Mouse (Mus musculus): Measurements from ENCODE around the gene Arsa.

Gene Arsa

DNA sequence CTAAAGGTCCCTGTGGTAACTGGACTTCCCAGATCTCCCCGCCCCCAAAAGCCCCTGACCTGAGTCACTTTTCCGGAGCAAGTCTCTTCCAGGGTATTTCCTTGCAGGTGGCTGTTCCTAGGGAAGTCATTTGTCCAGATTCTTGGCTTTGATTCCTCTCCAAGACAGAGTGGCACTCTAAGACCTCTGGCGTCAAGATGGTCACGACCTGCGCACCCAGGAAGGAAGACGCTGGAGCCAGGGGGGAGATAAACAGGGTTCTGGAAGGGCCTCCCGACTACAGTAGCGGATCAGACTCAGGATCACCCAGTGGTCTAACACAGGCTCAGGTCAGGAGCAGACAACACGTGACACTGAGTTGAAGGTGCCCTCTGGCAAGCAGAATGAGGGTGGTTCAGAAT, at the start of gene Arsa:
Gene Arsa (minus strand): TSS at position 335 of the 401 bp plus-strand sequence.
- CTCF ChIA-PET, result interaction anchor here (0.7 to 0.9 kb wide), 2 partner anchors 11 to 15 kb away, joined by 3 to 4 read pairs; no protein-coding TSS in a partner anchor

GRCm38 (mm10) chr15:89526776-89527325, 49.6 kb upstream of the Arsa start:
- CTCF ChIA-PET, result no interaction called here

DNA sequence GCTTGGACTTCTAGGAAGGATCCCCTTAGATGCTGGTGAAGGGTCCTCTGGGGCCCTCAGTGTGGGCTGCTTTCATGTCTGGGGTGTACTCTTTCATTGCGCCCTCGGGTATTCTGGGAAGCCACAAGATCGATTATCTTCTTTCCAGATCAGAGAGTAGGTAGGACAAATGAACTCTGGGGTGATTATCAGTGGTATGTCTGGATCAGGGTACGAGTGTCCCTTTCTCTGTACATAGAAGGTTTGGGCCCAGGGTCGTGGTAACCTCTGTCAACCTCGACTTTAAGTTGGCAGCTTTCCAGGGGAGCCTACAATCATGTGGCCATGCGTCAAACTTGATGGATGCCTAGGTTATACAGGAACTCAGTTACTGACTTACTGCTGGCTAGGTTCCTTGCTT, 48.7 kb upstream of the Arsa start:
- CTCF ChIA-PET, result no interaction called here

DNA sequence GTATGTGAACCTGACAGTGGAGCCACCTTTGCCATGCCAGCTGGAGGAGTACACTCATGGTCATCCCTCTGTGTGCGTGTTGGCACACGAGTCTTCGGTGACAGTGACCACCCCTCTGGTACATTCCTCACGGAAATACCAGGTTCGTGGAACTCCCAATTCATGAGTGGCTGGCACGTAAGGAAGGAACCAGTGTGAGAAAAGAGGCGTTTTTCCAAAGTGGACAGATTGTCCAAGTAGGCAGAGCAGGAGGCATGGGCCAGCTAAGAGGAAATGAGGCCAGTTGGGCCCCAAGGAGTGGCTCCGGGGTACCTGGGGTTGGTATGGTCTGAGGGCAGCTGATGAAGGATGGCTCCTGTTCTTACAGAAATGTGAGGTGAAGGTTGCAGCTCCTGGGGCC, 48.2 kb upstream of the Arsa start:
- CTCF ChIA-PET, result no interaction called here

- CTCF ChIA-PET, result no interaction called here
Measured at GRCm38 (mm10) chr15:89524611-89525415, 47.6 kb upstream of the Arsa start.

- CTCF ChIA-PET, result no interaction called here
Measured at GRCm38 (mm10) chr15:89524001-89524571, 46.9 kb upstream of the Arsa start.

DNA sequence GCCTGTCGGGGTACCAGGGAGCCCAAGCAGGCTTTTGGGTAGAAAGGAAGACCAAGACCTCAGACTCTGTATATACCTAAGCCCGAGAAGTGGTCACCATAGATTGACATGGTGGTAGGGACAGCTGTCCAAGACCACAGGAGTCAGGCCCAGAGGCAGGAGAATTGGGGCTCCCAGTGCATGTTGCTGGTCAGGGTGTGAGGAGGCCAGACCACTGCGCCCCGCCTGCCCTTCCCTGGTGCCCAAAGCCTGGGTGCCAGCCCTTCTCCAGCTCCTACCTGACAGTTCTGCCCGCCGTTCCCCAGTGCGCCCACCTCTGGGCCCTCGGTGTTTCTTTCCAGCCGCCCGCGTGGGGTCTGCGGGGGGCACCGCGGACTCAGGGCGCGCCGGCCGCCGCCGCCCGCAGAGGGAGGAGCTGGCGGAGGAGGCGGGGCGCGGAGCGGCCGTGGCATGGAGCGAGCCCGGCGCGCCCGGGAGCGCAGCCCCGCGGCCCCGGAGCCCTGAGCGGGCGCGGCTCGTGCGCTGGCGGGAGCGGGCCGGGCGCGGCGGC, 46.1 kb upstream of the Arsa start:
- CTCF ChIA-PET, result no interaction called here

GRCm38 (mm10) chr15:89522566-89523282, 45.5 kb upstream of the Arsa start:
- CTCF ChIA-PET, result no interaction called here

DNA sequence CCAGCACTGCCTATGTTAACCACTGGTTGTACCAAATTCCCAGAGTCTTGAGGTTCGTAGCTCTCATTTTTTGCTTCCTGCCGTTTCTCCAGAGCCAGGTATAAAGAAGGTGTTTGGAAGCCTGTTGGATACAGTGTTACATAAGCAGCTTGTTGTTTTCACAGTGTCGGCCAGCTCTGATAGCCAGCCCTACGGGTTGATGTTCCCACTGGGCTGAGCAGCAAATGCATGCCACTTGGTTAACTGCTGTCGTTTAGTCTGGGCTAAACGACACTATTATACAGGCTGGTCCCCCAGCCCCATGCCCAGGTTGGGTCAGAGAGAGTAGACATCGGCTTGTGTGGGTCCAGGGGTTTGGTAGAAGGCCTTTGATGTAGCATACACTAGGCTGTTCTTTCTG, 44.7 kb upstream of the Arsa start:
- CTCF ChIA-PET, result no interaction called here

DNA sequence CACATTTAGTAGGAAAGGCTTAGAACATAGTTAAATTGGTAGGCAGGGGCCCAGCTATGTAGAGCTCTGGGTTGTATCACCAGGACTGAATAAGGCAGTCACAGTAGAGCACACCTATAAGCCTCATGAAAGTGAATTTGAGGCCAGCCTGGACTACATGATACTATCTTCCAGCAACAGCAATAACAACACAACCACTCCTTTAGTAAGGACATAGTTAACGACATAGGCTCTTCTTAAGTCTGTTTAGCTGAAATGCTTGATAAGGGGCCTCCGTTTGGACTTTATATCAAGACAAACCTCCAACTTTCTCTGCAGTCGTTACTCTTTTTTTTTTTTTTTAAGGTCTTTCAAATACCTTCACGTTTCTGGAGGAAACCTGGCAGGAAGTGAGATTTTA, 35.5 kb upstream of the Arsa start:
- CTCF ChIA-PET, result interaction anchor here (0.6 kb wide), 1 partner anchor 16 kb away, joined by 6 read pairs; no protein-coding TSS in a partner anchor

GRCm38 (mm10) chr15:89507751-89508150, 30.5 kb upstream of the Arsa start:
- CTCF ChIA-PET, result no interaction called here

DNA sequence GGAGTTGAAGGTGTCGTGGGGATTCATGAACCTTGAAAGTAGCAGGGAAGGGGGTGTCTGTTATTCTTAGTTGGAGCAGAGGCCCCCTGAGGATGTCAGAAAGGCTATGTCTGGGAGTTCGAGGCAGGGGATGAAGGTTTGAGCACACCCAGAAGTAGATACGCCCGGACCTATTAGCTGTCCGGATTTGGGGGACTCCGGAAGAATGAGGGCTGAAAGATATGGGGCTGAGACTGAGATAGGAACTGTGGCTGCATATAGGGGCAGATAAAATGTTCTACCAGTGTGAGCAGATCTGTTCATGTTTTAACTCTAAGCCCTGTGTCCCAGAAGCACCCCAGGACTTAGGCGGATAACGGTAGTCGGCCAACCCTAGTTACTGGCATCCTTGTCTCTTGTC, 27.6 kb upstream of the Arsa start:
- CTCF ChIA-PET, result no interaction called here

DNA sequence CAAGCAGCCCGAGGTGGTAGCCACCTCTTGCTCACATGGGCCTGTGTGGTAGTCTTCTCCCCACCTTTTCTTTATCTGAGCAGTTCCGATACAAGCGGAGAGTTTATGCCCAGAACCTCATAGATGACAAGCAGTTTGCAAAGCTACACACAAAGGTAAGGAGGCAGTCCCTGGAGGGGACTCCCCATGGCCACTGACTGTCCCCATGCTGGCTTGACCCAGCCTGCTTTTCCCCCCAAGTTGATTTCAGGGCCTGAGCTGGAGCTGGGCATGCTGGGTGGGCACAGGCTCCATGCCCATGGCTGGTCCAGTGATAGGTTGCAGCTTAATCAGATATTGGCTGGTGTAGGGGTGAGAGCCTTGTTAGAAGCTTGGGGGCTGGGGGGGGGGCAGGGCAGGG, 24.1 kb upstream of the Arsa start:
- CTCF ChIA-PET, result no interaction called here

GRCm38 (mm10) chr15:89500221-89500791, 23.1 kb upstream of the Arsa start:
- CTCF ChIA-PET, result no interaction called here

- CTCF ChIA-PET, result no interaction called here
Measured at GRCm38 (mm10) chr15:89499784-89500220, 22.6 kb upstream of the Arsa start.

- CTCF ChIA-PET, result no interaction called here
Measured at GRCm38 (mm10) chr15:89498961-89499688, 21.9 kb upstream of the Arsa start, which contains the start of gene Shank3. Shank3 (plus strand) TSS chr15:89499623.

DNA sequence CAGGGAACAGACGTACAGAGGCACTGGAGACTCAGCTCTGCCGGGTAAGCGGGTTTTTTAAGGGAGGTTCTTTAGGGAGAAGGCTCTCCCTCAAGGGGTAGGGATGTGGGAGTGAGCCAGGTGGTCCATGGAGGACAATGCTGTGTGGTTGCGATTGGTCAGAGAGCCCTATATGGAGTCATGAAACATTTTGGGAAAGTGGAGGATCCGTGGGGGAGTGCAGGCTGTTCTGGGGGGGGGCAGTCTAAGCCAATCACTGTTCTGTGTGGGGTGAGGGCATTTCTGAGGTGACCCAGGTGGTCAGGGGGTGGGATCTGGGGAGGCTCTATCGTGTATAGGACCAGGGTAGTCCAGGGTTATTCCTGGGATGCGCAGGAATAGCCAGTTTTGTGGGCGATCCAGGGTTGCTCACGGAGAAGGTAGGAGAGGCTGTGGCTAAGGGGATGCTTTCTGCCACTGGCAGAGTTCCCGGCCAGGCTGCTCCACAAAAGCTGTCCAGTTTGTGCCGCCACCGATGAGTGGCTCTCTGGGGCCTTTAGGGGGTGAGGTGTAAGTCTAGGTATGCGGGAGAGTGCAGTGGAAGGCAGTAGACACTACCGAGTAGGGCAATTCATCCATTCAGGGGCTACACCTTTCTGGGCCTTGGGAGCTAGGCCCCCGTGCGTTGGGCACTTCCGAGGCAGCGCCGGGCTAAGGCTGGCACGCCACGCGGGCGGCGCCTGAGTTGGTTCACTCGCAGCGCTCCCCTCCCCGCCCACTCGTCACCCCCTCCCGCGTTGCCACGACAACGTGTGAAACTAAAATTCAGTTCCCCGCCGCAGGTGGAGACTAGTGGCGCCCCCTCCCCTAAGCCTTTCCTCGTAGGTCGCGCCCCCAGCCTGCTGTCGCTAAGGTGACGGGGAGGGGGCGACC, 21.1 kb upstream of the Arsa start:
- CTCF ChIA-PET, result no interaction called here

DNA sequence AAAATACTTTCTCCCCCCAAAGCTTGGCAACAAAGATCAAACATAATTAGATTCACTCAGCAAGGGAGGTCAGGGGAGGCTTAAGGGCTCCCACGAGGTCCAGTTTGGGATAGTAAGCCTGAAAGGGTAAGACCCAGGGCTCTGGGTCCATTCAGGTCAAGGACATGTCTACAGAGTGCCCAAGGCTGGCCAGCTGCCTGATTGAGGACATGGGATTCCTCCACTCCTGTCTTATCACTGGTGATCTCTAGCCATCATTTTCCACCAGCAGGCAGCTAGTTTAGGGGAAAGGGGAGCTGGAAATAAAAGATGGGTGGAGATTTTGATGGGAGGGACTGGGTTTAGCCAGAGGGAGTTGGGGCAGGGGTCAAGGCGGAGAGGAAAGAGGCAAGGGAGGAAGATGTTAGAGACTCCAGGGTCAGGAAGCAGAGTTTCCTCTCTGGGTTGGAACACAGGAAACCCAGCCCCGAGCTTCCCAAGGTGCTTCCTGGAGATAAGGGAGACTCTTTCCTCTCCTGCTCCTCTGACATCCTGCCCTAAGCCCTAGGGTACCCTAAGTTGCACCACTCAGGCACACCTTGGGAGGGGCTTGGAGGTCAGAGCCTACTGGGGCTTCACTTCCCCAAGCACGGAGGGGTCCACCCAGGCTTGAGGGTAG, 20.3 kb upstream of the Arsa start:
- CTCF ChIA-PET, result no interaction called here

DNA sequence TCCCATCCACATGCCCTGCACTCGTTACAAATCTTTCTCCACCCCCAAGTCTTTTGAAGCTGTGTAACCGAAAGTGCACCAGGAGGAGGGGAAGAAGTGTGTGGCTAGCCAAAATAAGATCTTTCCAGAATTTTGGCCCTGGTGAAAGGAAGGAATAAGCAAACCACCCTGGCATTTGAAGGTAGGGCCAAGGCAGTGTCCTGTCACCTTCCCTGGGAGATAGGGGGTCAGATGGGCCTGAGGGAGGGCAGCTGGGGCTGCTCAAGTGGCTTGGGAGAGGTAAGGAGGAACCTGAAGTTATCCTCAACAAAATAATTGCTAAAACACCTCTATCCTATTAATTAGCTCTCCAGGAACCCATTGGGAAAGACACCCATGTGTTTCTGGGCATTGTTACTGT, 19.6 kb upstream of the Arsa start:
- CTCF ChIA-PET, result no interaction called here

DNA sequence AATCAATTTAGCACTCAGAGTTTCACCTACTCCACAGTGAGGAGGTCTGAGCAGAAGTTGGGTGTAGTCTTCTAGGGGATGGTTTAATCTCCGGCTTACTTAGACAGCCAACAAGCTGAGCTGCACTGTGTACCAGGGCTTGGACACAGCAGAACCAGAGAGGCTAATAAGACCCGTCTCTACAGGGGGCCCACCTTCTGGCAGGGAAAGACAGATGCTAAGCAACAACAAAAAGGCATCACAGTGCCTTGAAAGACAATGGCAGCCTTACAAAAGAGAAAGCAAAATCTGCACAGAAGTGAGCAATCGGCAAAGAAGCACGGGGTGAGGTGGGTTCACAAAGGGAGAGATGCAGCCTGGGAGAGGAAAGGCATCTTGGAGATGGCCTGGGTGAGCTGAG, 18.9 kb upstream of the Arsa start:
- CTCF ChIA-PET, result no interaction called here
